Mouse (Mus musculus): Measurements from ENCODE around the gene Top3b. TPM values are rescaled to one million over a fixed set of nuclear protein-coding genes. Genes with fewer than 3 reads are reported as not detected.
"Not testable (repeated sequence)": the region's sequence is repeated elsewhere in the genome, so short reads cannot be mapped to it uniquely, and the experiment has no call there.

Gene Top3b
- polyA plus RNA-seq, 1 experiment = 65.7 TPM

DNA sequence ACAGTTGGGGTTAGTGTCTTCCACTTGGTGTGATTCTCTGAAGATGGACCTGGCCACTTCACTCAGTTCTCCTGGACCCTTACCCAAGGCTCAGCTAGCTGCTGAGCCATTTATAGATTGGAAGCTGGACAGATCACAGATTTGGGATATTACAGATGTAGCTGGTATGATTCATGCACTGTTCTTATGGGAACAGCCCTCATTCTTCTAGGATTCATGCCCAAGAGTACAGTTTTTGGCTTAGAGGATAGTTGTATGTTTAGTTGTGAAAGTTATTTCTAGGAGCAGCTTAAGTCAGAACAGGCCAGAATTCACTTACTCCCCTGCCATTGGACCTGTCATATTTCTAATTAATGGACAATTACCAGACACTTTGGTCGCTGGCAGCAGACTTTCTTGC lies 42.9 kb downstream of the Top3b start:
- Histone ChIP-seq H3K27me3 (ENCODE audit: control insufficient read depth, insufficient read depth, low read length) (no peaks in the 10 kb centered on the region), H3K36me3 (ENCODE audit: control insufficient read depth, insufficient read depth, low read length) (peaks cover 13% of the 10 kb centered on the region)
- 95% methylated on average over 1 of the region's 1 CpGs for WGBS

DNA sequence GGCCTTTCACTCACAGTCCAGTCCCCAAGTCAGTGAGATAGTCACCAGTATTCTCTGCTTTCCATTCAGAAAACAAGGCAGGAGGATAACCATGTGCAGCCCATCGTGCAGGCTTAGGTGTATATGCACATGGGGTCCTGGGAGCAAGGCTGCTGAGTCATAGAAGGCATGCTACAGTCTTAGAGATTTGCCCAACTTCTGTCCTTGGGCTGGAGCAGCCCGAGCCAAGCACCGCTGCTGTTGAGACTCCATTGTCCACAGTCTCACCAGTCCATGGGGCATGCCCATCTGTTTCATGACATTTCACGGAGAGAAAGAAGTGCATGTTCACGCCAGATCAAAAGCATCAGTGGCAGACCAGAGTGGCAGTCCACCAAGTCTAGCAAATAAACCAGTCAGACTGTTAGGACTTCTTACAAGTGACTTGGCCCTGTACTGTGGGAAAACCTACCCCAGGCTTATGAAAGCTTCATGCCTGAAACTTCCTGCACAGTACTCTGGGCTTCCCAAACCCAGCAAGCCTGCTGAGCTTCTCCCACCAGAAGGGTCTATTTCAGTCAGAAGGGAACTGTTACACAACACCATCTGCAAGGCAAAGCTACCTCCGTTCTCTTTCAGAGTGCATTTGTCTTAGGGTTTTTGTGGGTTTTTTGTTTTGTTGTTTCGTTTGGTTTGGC lies 48.0 kb downstream of the Top3b start:
- no peak overlapping the region for H3K4me3 ChIP-seq (ENCODE audit: extremely low read depth, insufficient read depth, insufficient read length)
- no peak overlapping the region for H3K27ac ChIP-seq (ENCODE audit: insufficient read depth, low read length)
- TF ChIP-seq POLR2A (IDR thresholded peaks at IDR 0.05; ENCODE audit: low read depth, low read length) = no peak
- no peak for DNase-seq (ENCODE audit: low read depth in 1 of 2, low spot score in 2 of 2)
- H3K4me1 ChIP-seq (ENCODE audit: control insufficient read depth, insufficient read depth, insufficient read length) = no peaks in the 10 kb centered on the region
- no peaks in the 10 kb centered on the region for H3K27me3 ChIP-seq (ENCODE audit: control insufficient read depth, insufficient read depth, low read length)
- 89% methylated on average over 7 of the region's 7 CpGs for WGBS
- H3K36me3 ChIP-seq (ENCODE audit: control insufficient read depth, insufficient read depth, low read length) = peaks cover 20% of the 10 kb centered on the region

More for the DNA sequence above, 42.9 kb downstream of the Top3b start:
- Histone ChIP-seq H3K4me3 (ENCODE audit: extremely low read depth, insufficient read depth, insufficient read length) (no peak overlapping the region), H3K4me1 (ENCODE audit: control insufficient read depth, insufficient read depth, insufficient read length) (no peaks in the 10 kb centered on the region), H3K27ac (ENCODE audit: insufficient read depth, low read length) (no peak overlapping the region)
- TF ChIP-seq POLR2A (IDR thresholded peaks at IDR 0.05; ENCODE audit: low read depth, low read length) (no peak), CTCF (IDR thresholded peaks at IDR 0.05; ENCODE audit: extremely low read depth, insufficient read depth, insufficient read length, insufficient replicate concordance) (no peak)
- no peak for DNase-seq (ENCODE audit: low read depth in 1 of 2, low spot score in 2 of 2)

DNA sequence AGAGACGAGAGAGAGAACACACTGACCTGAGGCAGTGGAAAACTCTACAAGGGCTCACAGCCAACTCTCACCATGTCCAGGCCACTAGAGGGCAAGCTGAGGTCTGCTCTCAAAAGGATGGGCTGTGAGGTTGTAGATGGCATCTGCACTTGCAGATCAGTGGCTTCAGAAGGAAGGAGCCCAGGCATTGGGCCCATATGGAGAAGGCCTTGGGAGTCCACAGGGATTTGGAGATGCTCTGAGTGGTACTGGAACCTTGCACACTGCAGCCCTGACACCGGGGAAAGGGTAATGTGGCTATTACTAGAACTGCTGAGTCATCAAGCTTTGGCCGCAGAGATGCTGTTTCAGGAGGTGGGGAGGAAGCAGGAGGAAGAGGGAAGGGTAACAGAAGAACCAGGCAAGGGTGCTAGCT lies 50.5 kb downstream of the Top3b start:
- H3K36me3 ChIP-seq (ENCODE audit: control insufficient read depth, insufficient read depth, low read length) = peaks cover 23% of the 10 kb centered on the region
- H3K27ac ChIP-seq (ENCODE audit: insufficient read depth, low read length) = no peak overlapping the region
- H3K4me1 ChIP-seq (ENCODE audit: control insufficient read depth, insufficient read depth, insufficient read length) = no peaks in the 10 kb centered on the region
- 41% methylated on average over 3 of the region's 3 CpGs for WGBS
- DNase-seq (ENCODE audit: low read depth in 1 of 2, low spot score in 2 of 2) = peak in 1 of 2 experiments; percentile 18
- H3K27me3 ChIP-seq (ENCODE audit: control insufficient read depth, insufficient read depth, low read length) = no peaks in the 10 kb centered on the region
- TF ChIP-seq POLR2A (IDR thresholded peaks at IDR 0.05; ENCODE audit: low read depth, low read length) (no peak), CTCF (IDR thresholded peaks at IDR 0.05; ENCODE audit: extremely low read depth, insufficient read depth, insufficient read length, insufficient replicate concordance) (no peak)
- no peak overlapping the region for H3K4me3 ChIP-seq (ENCODE audit: extremely low read depth, insufficient read depth, insufficient read length)

DNA sequence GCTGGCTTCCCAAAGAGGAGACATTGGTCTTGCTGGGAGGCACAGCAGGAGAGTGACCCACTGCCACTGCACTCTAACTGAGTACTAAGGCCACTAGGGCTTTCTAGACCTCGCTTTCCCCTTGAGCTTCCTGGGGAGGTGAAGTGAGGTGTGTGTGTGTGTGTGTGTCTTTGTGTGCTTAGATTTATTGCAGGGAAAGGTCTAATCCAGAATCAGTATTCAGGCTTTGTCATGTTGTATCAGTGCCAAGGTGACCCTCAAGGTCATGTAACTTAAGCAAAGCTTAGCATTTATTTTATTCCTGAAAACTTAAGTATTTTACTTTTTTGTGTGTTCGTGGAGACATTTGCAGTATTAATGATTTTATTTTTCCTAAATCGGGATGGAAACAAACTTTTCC lies 53.9 kb downstream of the Top3b start:
- no peak overlapping the region for H3K4me3 ChIP-seq (ENCODE audit: extremely low read depth, insufficient read depth, insufficient read length)
- H3K27ac ChIP-seq (ENCODE audit: insufficient read depth, low read length) = no peak overlapping the region
- H3K4me1 ChIP-seq (ENCODE audit: control insufficient read depth, insufficient read depth, insufficient read length) = no peaks in the 10 kb centered on the region
- no peak for DNase-seq (ENCODE audit: low read depth in 1 of 2, low spot score in 2 of 2)
- 85% methylated on average over 3 of the region's 3 CpGs for WGBS
- H3K36me3 ChIP-seq (ENCODE audit: control insufficient read depth, insufficient read depth, low read length) = peaks cover 10% of the 10 kb centered on the region; the same call in 1 of the 2 replicates
- TF ChIP-seq POLR2A (IDR thresholded peaks at IDR 0.05; ENCODE audit: low read depth, low read length) (no peak), CTCF (IDR thresholded peaks at IDR 0.05; ENCODE audit: extremely low read depth, insufficient read depth, insufficient read length, insufficient replicate concordance) (no peak)
- H3K27me3 ChIP-seq (ENCODE audit: control insufficient read depth, insufficient read depth, low read length) = no peaks in the 10 kb centered on the region

DNA sequence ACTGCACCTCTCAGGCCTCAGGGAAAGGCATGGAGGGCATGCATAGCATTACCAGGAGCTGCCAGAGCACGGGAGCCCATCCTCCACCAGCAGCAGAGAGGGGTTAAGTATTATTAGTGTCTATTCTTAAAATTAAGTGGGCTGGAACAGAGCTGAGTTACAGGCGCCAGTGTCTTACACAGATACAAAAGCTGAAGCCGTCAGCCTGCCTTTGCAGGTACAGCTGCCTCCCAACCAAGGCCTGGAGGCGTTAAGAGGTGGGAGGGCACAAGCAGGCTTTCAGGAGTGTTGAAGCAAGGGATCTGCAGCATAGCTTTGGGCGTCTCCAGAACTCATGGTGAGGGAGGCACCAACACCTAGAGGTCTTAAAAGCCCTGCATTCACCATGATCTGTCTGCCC lies 56.0 kb downstream of the Top3b start:
- Histone ChIP-seq H3K36me3 (ENCODE audit: control insufficient read depth, insufficient read depth, low read length) (peaks cover 8% of the 10 kb centered on the region; the same call in 1 of the 2 replicates), H3K4me3 (ENCODE audit: extremely low read depth, insufficient read depth, insufficient read length) (no peak overlapping the region), H3K27me3 (ENCODE audit: control insufficient read depth, insufficient read depth, low read length) (no peaks in the 10 kb centered on the region), H3K27ac (ENCODE audit: insufficient read depth, low read length) (no peak overlapping the region), H3K4me1 (ENCODE audit: control insufficient read depth, insufficient read depth, insufficient read length) (no peaks in the 10 kb centered on the region; the same call in 1 of the 2 replicates)
- 96% methylated on average over 5 of the region's 5 CpGs for WGBS
- DNase-seq (ENCODE audit: low read depth in 1 of 2, low spot score in 2 of 2) = no peak
- TF ChIP-seq CTCF (IDR thresholded peaks at IDR 0.05; ENCODE audit: extremely low read depth, insufficient read depth, insufficient read length, insufficient replicate concordance) (no peak), POLR2A (IDR thresholded peaks at IDR 0.05; ENCODE audit: low read depth, low read length) (no peak)

DNA sequence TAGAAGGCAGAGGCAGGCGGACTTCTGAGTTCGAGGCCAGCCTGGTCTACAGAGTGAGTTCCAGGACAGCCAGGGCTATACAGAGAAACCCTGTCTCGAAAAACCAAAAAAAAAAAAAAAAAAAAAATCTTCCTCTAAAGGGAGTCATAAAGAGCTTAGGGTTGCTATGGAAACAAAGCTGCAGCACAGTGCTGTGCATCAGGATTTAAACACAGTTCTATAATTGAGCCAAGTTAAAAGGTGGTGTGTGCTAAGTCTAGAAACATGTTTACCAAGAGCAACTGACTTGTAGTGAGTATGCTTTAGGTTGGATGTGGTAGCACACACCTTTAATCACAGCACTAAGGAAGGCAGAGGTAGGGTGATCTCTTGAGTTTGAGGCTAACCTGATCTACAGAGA lies 58.4 kb downstream of the Top3b start:
- not testable (repeated sequence) for H3K36me3 ChIP-seq (ENCODE audit: control insufficient read depth, insufficient read depth, low read length); H3K4me1 ChIP-seq (ENCODE audit: control insufficient read depth, insufficient read depth, insufficient read length); DNase-seq (ENCODE audit: low read depth in 1 of 2, low spot score in 2 of 2); H3K27me3 ChIP-seq (ENCODE audit: control insufficient read depth, insufficient read depth, low read length); H3K4me3 ChIP-seq (ENCODE audit: extremely low read depth, insufficient read depth, insufficient read length); H3K27ac ChIP-seq (ENCODE audit: insufficient read depth, low read length)
- 81% methylated on average over 3 of the region's 3 CpGs for WGBS

DNA sequence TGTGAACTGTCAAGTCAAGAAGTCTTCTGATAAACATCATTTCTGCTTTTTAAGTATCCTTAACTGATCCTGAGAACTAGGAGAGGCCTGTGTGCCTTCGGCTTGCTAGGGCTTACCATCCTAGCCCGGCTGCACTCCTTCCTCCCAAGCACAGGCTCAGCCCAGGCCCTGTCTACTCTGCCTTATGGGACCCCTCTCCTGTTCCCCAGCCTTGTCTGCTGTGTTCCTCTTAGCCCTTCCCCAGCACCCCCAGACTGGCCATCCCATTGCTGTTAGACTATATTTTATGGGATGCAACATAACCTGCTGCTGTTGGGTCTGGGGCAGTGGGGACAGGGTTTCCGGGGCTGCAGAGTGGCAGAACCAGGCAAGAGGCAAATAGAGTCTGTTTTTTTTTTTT lies 59.8 kb downstream of the Top3b start:
- no peak overlapping the region for H3K27ac ChIP-seq (ENCODE audit: insufficient read depth, low read length)
- H3K27me3 ChIP-seq (ENCODE audit: control insufficient read depth, insufficient read depth, low read length) = no peaks in the 10 kb centered on the region

More for the DNA sequence above, 59.8 kb downstream of the Top3b start:
- no peaks in the 10 kb centered on the region; the same call in 1 of the 2 replicates for H3K4me1 ChIP-seq (ENCODE audit: control insufficient read depth, insufficient read depth, insufficient read length)
- no peak overlapping the region for H3K4me3 ChIP-seq (ENCODE audit: extremely low read depth, insufficient read depth, insufficient read length)
- TF ChIP-seq CTCF (IDR thresholded peaks at IDR 0.05; ENCODE audit: extremely low read depth, insufficient read depth, insufficient read length, insufficient replicate concordance) (no peak), POLR2A (IDR thresholded peaks at IDR 0.05; ENCODE audit: low read depth, low read length) (no peak)
- WGBS = 88% methylated on average over 3 of the region's 3 CpGs
- DNase-seq (ENCODE audit: low read depth in 1 of 2, low spot score in 2 of 2) = no peak
- H3K36me3 ChIP-seq (ENCODE audit: control insufficient read depth, insufficient read depth, low read length) = no peaks in the 10 kb centered on the region

Data from spleen, adult 2 months (tissue).